Mouse (Mus musculus): ENCODE data around the gene Islr. TPM values are rescaled to one million over a fixed set of nuclear protein-coding genes. Genes with fewer than 3 reads are reported as not detected.

Gene Islr
- total RNA-seq, 4 experiments from 2014 or later: 23.6 to 40.9 (median 28.1) TPM

DNA sequence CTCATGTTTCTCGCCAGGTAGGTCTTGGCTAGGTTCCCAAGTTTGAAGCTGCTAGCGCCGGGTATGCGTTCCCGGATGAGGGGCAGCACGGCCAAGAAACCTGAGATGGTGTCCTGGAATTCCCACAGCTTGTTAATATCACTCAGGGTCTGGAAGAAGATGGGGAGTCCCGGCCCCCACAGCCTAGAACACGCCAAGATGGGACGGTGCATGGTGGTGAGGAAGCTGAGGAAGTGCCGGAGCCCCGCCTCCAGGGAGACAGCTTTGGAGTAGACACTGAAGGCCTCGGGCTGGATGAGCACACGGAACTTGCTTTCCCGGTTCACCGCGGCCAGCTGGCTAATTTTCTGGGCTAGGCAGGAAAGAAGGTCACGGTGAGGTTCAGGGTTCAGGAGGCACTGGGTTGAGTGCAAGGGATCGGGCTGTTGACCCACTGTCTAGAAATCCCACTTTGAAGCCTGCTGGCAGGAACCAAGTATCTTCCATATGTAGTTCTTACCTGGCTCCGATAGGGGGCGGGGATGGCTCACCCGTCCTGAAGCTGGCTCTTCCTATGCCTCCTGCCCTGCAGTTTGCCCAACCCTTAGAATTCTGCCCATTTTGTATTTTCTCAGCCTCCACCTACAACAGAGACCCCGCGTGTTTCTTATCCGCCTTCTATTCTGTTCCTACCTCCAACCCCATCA, 16.3 kb upstream of the Islr start:
- DNase-seq: no peak

DNA sequence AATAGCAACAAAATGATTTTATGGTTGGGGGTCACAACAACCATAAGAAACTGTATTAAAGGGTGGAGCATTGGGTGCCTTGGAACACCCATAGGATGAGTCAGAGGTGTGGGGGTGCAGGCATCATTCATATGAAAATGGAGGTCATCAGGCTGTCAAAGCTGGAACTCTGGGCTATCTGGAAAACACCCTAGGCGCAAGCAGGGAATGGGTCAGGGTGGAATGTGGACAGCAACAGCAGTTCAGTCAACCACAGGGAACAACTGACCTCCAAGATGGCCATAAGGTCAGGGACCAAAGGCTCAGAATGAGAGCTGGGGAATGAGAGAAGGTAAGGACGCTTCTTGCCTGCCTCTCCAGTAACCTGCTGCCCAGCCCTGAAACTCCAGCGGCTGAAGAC, 14.4 kb upstream of the Islr start:
- no peak for DNase-seq

DNA sequence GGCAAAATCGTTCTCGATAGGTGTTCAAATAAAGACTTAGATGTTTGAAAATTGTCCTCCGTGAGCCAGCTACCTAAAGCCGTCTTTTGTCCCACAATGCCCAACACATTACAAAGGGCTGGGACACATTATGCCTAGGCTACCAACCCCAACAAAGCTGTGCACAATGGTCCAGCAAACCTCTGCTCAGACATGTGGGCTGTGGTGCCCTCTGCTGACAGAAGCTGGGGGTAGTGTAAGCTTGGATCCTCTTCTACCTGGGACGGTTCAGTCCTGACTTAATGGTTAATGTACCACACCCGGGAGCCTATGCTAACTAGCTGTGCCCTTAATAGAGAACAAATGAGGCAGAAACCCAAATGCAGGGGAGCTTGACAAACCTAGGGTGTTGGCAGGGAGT, 12.3 kb upstream of the Islr start:
- DNase-seq: no peak

DNA sequence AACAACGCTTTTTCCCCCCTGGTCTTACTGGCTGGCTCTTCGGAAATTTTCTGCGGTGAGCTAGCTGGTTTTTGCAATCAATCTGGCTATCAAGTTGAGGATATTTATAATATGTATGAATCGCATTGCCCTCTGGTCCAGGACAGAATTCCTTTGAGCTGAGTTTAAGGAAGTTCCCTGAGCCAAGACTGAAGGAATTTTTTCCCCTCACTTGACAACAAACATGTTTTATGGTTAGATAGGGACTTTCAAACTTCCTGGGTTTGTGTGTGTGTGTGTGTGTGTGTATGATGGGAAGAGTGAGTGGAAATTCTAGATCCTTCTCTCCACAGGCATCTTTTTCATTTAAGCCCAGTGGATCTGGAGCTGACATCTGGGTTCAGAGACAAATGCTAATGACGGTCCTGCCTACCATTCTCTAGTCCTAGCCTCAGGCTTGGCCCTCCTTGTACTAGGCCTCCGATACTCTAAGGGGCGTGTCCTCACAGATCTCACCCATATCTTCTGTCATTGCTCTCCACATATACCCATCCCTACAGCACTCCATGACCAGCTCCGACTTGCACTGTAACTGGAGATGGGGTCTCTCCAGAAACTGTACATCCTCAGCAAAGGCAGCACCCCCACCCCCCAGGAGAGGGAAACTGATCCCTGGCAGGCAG, 10.5 kb upstream of the Islr start:
- DNase-seq: no peak

DNA sequence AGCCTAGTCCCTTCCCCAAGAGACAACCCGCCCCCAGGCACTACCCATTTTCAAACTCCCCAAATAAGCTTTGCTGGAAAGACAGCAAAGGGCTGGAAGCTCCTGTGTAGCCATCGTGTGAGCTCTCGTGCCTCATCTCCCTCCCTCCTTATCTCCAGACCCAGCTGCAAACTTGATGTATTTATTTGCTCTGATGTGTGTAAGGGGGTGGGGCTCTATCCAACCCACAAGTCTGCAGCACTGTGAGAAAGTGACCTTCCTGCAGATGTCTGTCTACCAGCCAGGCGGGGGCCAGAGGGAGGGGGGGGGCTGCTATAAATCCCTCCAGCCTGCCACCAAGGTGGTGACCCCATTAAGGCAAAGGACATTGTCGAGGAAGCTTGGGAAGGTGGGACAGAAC, 9.8 kb upstream of the Islr start:
- DNase-seq: no peak

DNA sequence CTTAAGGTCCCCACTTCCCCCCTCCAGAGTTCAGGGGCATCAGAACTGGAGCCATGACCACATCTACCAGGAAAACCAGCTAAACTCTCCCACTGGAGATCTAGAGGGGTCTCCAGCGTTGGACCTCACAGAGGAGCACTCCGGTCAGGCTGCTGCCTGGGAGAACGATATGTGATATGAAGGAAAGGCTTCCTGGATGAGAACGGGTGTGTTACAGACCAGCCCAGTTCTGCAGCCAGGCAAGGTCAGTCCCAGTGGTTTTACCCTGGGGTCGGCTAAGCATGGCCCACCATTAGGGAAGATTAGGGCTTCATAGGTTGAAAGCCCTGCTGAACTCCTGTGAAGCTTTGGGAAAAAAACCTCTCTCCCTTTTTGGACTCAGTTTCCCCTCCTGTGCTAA, 9.3 kb upstream of the Islr start:
- DNase-seq: no peak

DNA sequence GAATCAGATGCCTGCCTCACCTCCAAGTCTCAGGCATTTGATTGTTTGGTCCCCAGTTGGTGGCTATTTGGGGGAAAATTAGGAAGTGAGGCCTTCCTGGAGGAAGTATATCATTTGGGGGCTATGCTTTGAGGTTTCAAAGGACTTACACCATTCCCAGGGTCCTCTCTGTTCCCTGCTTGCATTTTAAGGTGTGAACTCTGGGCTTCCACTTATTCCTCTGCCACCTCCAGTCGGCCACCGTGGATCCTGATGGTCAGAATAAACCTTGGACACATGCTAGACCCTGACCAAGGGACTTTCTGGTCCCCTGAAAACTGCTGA, 6.2 kb upstream of the Islr start:
- DNase-seq: no peak

DNA sequence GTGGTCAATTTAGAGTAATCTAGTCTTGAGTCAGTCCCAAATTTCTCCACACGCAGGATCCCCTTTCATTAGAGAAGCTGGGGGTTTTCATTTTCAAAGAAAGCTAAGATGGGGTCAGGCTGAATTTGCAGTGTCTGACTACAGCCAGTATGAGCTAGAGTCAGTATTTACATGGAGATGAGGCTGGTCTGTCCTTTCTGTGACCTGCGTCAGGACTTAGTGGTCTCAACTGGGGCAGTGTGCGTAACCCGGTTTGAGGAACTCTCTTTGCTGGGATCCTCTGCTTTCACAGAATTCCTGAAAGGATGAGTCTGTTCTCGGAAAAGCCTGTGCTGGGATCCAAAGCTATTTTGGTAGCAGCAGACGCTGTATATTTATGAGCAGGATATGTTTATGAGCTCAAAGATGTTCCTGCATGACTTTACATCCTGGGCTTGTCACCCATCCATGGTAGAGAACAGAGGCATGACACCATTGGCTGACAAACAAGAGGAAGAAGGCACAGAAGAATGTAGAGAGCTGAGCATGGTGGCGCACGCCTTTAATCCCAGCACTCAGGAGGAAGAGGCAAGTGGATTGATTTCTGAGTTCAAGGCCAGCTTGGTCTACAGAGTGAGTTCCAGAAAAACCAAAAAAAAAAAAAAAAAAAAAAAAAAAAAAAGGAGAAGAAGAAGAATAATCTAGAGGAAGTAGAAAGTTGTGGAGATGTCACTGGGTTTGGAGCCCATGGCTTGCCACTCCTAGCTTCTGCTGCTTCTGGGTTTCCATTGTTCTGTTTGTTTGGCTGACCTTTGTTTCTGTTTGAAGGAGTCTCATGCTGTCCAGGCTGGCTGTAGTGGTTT, 5.6 kb upstream of the Islr start:
- DNase-seq: no peak

DNA sequence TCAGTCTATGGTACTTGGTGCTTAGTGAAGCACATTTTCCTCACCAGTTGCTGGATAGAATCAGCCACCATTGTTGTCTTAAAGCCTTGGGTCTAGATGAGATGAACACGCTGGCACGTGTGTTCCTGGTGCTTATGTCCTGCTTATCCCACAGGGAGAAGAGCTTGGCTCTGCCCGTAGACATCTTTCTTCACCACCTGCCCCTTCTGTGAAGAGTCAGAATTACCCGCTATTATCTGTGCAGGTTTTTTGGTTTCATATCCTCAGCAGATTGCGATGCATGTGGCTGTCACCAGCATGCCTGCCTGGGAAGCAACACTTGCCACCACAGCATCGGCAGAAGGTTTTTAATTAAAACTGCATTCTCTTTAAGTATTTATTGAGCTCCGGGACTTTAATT, 1.9 kb upstream of the Islr start:
- DNase-seq: no peak

DNA sequence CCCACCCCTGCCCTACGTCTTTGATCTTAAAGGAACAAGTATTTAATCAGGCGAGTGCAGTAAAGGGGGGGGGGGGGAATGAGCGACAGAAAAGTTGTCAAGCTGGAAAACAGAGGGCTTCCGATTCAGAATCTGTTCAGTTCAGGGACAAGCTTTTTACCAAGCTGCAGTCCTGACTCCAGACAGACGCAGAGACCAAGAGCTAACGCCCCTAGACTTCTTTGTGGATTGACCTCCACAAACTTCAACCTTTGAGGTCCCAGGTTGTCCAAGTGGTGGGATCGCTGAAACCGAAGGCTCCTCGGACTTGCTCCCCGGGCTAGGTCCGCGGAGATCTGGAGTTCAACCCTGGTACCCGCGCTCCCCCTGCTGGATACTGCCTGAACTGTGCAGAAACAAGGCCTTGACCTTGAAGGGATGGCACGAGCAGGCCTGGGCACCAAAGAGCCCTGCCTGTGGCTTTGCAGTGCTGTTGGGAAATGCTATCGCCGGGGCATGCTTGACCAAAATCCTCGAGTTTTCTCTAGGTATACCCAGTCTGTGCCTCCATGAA, 418 bp upstream of the Islr start:
- DNase-seq: peak; percentile 91

DNA sequence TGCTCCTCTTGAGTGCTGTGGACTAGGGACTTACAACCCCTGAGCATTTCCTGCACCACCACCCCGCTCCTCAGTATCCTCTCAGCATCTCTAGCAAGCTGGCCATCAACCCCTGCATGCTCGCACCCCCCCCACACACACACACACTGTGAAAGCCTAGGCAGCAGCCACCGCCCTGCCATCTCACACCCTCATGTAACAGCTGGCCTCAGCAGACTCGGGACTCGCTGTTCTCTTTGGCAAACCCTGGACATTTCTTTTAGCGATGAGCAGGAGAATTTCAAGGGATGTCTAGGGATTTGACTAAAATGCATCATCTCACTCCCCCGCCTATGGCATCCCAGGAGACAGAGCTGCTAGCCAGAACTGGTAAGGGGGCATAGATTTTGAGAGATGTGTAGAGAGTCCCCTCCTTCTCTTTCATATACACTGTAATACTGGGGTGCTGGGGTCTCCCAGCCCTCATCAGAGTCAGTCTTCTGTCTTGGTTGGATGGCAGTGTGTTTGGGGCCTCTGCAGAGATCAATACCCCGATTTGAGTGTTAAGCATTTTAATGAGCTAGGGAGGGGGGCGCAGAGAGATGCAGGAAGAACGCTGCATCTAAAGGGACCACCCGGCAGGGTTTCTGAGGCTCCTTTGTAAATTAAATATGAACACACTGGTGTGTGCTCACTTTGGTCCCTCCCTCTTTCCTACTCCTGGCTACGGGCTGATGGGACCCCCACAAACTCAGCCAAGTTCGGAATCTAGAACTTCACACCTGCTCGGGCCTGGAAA, 1.2 kb downstream of the Islr start:
- DNase-seq: no peak

DNA sequence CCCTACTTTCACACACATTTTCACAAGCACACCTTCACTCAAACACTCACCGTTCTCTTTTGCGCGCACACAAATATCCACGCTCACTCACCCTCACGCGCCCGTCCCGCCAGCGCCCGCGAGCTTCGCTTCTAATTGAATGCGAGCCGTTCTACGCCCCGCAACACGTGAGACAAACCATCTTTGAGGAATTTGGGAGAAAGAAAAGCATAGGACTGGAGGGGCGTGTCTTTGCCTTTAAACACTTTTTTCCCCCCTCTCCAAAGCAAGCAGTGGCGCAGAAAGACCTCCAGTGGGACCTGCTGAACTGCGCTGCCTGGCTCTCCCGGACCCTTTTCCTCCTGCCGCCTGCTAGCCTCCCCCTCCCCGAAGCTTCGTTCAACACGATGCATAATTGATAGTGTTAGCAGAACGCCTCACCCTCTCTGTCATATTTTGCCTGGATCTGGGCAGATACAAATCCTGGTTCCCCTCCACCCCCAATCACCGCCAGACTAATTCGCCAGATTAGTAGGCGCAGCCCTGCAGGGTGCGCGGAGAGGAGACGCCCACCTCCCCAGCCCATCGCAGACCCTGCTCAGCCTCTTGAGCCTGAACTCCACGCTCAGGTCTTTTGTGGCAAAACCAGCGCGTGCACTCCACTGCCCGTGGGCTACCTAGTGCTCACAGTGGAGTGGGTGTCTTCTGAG, 2.1 kb downstream of the Islr start:
- DNase-seq: no peak

DNA sequence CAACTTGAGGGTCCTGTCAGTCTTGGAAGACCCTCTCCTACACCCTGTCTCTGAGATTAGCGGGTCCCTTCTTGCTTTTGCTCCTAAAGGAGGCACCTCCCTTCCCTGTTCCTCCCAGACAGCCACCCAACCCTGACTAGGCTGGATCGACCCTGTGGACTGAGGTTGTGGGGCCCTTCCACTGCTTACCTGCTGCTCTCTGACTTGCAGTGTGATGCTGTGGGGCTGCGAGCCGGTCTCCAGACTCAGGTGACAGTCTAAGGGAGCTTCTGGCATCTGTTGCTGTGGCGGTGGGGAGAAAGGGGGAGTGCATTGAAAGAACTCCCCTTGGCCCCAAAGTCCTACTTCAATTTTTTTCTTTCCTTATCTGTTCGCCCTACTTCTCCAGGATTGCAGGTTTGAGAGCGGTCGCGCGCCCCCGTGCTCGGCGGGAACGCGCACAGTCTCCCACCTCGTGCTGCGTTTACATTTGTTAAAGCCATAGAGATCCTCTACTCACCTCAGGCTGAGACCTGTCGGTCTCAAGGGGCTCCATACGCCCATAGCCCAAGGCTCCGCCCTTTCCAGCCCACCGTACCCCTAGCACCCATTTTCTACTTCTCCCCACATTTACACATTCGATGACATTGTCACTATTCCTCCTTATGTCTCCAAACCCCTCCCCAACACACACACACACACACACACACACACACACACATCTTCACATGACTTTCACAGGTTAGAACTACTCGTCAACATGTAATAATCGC, 2.8 kb downstream of the Islr start:
- DNase-seq: no peak

DNA sequence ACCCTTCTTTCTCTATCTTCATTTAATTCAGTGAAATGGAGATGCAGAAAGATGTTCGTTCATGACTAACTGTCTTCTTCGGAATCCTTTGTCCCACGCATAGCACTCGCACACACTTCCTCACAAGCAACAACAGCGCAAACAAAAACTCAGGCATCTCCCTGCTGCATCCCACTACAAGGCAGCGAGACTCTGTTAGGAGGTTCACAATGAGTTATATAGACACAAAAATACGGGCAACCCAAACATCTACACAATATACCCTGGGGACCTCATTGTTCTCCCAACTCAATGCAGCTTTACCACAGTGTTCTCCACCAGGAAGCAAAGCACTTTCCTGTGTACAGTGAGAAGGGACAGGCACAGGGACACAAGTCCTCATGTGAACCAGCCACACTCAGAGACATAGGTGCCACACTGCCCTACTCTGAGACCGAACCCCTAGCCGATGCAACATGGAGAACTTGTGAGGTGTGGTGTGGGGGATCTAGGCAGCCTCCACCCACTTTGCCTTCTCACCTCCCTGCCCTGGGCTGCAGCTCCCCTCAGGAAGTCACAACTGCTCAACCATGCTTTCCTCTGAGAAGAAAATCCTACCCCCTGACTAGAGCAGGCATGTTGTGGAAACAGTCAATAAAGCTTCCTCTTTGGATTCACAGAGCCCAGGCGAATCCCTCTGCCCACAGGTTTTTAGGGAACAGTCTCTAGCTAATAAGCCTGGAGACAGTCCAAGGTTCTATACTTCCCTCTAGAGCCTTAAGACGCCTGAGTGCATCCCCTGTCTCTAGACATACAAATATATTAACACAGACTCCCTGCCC, 3.6 kb downstream of the Islr start:
- DNase-seq: no peak

DNA sequence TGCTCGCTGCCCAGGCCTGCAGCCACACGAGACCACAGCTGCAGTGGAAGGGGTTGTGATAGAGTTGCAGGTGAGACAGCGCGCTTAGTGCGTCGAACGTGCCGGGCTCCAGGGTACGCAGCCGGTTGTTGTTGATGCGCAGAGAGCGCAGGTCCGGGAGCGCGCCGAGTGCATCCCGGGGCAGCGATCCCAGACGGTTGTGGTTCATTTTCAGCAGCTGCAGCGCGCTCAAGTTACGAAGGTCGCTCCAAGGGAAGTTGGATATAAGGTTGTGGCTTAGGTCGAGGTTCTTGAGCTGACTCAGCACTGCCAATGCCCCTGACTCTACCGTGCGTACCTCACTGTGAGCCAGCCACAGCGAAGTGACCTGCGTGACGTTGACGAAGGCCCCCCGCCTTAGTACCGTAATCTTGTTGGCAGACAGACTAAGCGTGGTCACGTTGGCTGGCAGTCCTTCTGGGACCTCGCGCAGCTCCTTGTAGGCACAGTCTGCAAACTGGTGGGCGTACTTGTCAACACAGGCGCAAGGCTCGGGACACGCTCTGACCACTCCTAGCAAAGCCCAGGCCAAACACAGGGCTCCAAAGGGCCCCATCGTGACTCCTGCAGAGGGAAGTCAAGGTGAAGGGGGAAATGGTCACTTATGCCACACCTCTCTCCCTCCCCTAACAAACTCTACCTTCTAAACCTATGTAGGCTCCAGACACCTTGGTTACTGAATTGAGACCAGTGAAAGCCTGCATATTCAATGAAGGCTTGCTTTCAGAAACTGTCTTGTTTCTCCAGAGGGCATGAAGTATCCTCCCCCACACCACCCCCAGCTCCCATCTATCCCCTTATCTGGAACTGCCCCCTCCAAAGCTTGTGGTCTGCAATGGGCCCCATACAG, 4.5 kb downstream of the Islr start:
- no peak for DNase-seq

DNA sequence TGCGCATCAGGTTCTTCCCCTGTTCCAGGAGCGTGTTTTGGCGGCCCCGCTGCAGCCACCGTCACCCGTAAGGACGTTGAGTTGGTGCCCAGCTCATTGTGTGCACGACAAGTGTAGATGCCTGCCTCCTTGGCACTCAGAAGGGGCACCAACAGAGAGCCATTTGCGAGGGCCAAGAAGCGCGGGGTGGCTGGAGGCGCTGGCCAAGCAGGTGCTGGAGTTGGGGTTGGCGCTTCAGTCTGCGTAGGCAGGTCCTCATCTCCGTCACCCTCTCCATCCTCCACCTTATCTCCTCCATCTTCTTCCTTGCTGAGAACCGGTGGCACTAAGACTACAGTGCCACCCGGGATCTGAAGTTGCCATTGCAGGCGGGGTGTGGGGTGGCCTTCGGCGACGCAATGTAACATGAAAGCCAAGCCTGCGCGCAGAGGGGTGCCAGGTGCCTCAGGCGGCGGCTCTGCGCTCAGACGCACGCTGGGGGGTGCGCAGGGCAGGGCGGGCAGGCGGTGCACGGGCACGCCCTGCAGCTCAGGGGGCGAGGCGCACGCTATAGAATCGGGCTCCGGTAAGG, 5.2 kb downstream of the Islr start:
- no peak for DNase-seq

DNA sequence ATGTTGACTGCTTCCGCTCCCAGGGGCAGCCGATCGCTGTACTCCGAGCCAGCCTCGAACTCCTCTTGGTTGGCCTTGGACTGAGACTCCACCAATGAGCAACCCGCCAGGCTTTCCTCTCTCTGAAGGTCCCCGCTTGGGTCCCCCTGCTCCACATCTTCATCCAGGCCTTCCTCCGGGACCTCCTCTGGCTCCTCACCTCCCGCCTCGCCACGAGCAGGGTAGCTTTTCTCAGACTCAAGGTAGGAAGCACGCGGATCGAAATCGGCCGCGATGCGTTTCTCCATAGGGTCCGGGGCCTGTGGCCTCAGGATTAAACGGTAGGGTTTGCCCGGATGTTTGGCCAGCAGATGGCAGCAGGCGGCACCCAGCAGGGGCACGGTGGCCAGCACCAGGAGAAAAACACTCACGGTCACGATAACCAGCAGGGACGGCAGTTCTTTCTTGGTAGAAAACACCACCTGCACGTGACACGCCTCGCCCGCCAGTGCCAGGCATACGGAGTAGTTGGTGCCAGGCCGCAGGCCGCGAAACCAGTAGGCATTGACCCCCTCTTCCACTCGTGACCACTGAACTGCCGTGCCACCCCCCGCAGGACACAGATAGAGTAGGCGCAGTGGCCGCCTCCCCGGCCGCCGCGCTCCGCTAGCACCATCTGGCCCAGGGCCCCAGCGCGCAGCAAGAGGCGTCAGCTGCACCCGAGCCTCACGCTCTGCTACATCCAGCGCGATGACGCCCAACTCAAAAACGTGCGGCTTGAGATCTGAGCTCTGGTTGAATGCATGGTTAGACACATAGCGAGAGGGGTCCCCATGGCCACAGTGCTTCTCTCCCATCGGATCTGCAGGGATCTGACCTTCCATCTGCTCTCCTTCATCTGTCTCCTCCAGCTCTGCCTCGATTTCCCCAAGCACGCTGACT, 6.1 kb downstream of the Islr start:
- DNase-seq: no peak
